Mouse (Mus musculus) heart, embryonic 11.5 days (tissue): ENCODE data around the gene Ndufb10. TPM values are rescaled to one million over a fixed set of nuclear protein-coding genes. Genes with fewer than 3 reads are reported as not detected.

ENCODE experiments used
- ATAC-seq: fragments of 200-750 bp; cut with Nextera tagmentation; replicated peaks from 2 replicates; pipeline ENCODE4 v1.8.0; 2017; ENCODE audit warnings: moderate library complexity; ENCODE audit not compliant: insufficient number of reproducible peaks, low FRiP score, low TSS enrichment
- H3K27ac ChIP-seq: fragments of 300-500 bp; sonication (generic); 2 replicates; pipeline ENCODE4 v1.5.1; 2014; ENCODE audit warnings: mild to moderate bottlenecking, low read depth, low read length
- H3K27me3 ChIP-seq: fragments of 300-500 bp; sonication (generic); 2 replicates; pipeline ENCODE4 v1.6.1; 2014; ENCODE audit warnings: mild to moderate bottlenecking, low read length, mixed read lengths; ENCODE audit not compliant: control insufficient read depth, insufficient read depth
- H3K36me3 ChIP-seq: fragments of 300-500 bp; sonication (generic); 2 replicates; pipeline ENCODE4 v1.6.1; 2014; ENCODE audit warnings: mild to moderate bottlenecking, low read length, moderate library complexity, mixed read lengths; ENCODE audit not compliant: control insufficient read depth, insufficient read depth
- H3K4me1 ChIP-seq: fragments of 300-500 bp; sonication (generic); 2 replicates; pipeline ENCODE4 v1.6.1; 2014; ENCODE audit warnings: low read length; ENCODE audit not compliant: control insufficient read depth, insufficient read depth
- H3K4me2 ChIP-seq: fragments of 300-500 bp; sonication (generic); 2 replicates; pipeline ENCODE4 v1.6.1; 2014; ENCODE audit warnings: mild to moderate bottlenecking, moderate library complexity
- H3K4me3 ChIP-seq: fragments of 300-500 bp; sonication (generic); 2 replicates; pipeline ENCODE4 v1.5.1; 2014; ENCODE audit warnings: low read depth, low read length
- H3K9ac ChIP-seq: fragments of 300-500 bp; sonication (generic); 2 replicates; pipeline ENCODE4 v1.6.1; 2014; ENCODE audit warnings: mild to moderate bottlenecking, low read depth, low read length, moderate library complexity
- H3K9me3 ChIP-seq: fragments of 300-500 bp; sonication (generic); replicated peaks from 2 replicates; pipeline ENCODE4 v1.6.1; 2016; ENCODE audit warnings: low read length; ENCODE audit not compliant: control insufficient read depth
- WGBS: fragments of 180-500 bp; shearing (Covaris S2); extraction: QIAGEN DNeasy Blood & Tissue Kit; methylation state at CpG from one replicate; pipeline ENCODE4 v1.1.7; 2014; ENCODE audit not compliant: insufficient replicate concordance; 5-methylcytosine and 5-hydroxymethylcytosine counted together
- polyA plus RNA-seq: library from polyadenylated mRNA; unstranded; fragments of >200 nt; fragmentation: Nextera tagmentation; extraction: Ambion mirVana; gene quantifications from 2 replicates; pipeline ENCODE4 v1.2.1, GENCODE M21; 2014

Gene Ndufb10
- polyA plus RNA-seq, 1 experiment from 2014 or later = 401 TPM

GRCm38 (mm10) chr17:24689251-24690081 is 34.8 kb downstream of the Ndufb10 start, which contains the start of gene Syngr3:
TSS of gene Syngr3 (minus strand) at chr17:24689955.
- peaks cover 45% of the 10 kb centered on the region for H3K27me3 ChIP-seq

GRCm38 (mm10) chr17:24687599-24687998 is 36.7 kb downstream of the Ndufb10 start:
- 16% methylated on average over 23 of the region's 23 CpGs for WGBS
- Histone ChIP-seq H3K9ac (peak overlapping the region; percentile 46; the same call in 1 of the 2 replicates), H3K27me3 (peaks cover 45% of the 10 kb centered on the region), H3K4me2 (peak overlapping the region; percentile 71), H3K9me3 (no peaks in the 10 kb centered on the region), H3K4me3 (peak overlapping the region; percentile 37), H3K4me1 (peaks cover 8% of the 10 kb centered on the region), H3K27ac (no peak overlapping the region), H3K36me3 (0 out of 2 replicates have a peak, but pooled peaks cover under 1% of the 10 kb centered on the region)
- ATAC-seq = no peak

More at GRCm38 (mm10) chr17:24689251-24690081, 34.8 kb downstream of the Ndufb10 start, which contains the start of gene Syngr3:
- no peak for ATAC-seq
- H3K36me3 ChIP-seq = 0 out of 2 replicates have a peak, but pooled peaks cover 5% of the 10 kb centered on the region
- H3K9ac ChIP-seq = peak within 1 kb of the TSS; percentile 47
- peak within 1 kb of the TSS; percentile 91 for H3K4me2 ChIP-seq
- no peak within 1 kb of the TSS for H3K27ac ChIP-seq
- no peaks in the 10 kb centered on the region for H3K9me3 ChIP-seq
- under 1% methylated on average over 55 of the region's 55 CpGs for WGBS
- H3K4me1 ChIP-seq = peaks cover 8% of the 10 kb centered on the region
- H3K4me3 ChIP-seq = peak within 1 kb of the TSS; percentile 64

- peaks cover 45% of the 10 kb centered on the region for H3K27me3 ChIP-seq
- no peaks in the 10 kb centered on the region for H3K9me3 ChIP-seq
- no peak overlapping the region for H3K27ac ChIP-seq
- WGBS = 2% methylated on average over 25 of the region's 25 CpGs
- H3K36me3 ChIP-seq = no peaks in the 10 kb centered on the region
- peak; percentile 74 for ATAC-seq
- peak overlapping the region; percentile 71 for H3K4me2 ChIP-seq
- peaks cover 8% of the 10 kb centered on the region for H3K4me1 ChIP-seq
- peak overlapping the region; percentile 46; the same call in 1 of the 2 replicates for H3K9ac ChIP-seq
- peak overlapping the region; percentile 37 for H3K4me3 ChIP-seq
These were observed 37.1 kb downstream of the Ndufb10 start for GRCm38 (mm10) chr17:24687146-24687595.

- Histone ChIP-seq H3K9me3 (no peaks in the 10 kb centered on the region), H3K9ac (no peak overlapping the region), H3K36me3 (no peaks in the 10 kb centered on the region), H3K4me2 (peak overlapping the region; percentile 38), H3K27ac (no peak overlapping the region), H3K4me3 (peak overlapping the region; percentile 16; the same call in 1 of the 2 replicates), H3K27me3 (peaks cover 45% of the 10 kb centered on the region), H3K4me1 (peaks cover 8% of the 10 kb centered on the region)
- 15% methylated on average over 16 of the region's 16 CpGs for WGBS
- ATAC-seq = no peak
These were observed 37.8 kb downstream of the Ndufb10 start for GRCm38 (mm10) chr17:24686514-24686913.

- WGBS = 88% methylated on average over 24 of the region's 24 CpGs
- Histone ChIP-seq H3K27ac (no peak overlapping the region), H3K4me3 (no peak overlapping the region), H3K27me3 (no peaks in the 10 kb centered on the region), H3K4me2 (no peak overlapping the region), H3K4me1 (peaks cover 4% of the 10 kb centered on the region; the same call in 1 of the 2 replicates), H3K36me3 (peaks cover 30% of the 10 kb centered on the region), H3K9ac (no peak overlapping the region), H3K9me3 (no peaks in the 10 kb centered on the region)
- no peak for ATAC-seq
These were observed 46.7 kb downstream of the Ndufb10 start for GRCm38 (mm10) chr17:24677500-24678080.

- no peak overlapping the region for H3K9ac ChIP-seq
- H3K27me3 ChIP-seq = no peaks in the 10 kb centered on the region
- peaks cover 30% of the 10 kb centered on the region for H3K36me3 ChIP-seq
- WGBS = 96% methylated on average over 5 of the region's 5 CpGs
- no peaks in the 10 kb centered on the region for H3K9me3 ChIP-seq
- H3K4me3 ChIP-seq = no peak overlapping the region
- ATAC-seq = no peak
- H3K4me2 ChIP-seq = no peak overlapping the region
- peaks cover 10% of the 10 kb centered on the region for H3K4me1 ChIP-seq
- no peak overlapping the region for H3K27ac ChIP-seq
These were observed 47.4 kb downstream of the Ndufb10 start for GRCm38 (mm10) chr17:24676877-24677276.

- Histone ChIP-seq H3K4me2 (no peak overlapping the region), H3K9ac (no peak overlapping the region), H3K4me1 (peaks cover 17% of the 10 kb centered on the region), H3K9me3 (no peaks in the 10 kb centered on the region), H3K27ac (no peak overlapping the region), H3K36me3 (peaks cover 27% of the 10 kb centered on the region), H3K27me3 (no peaks in the 10 kb centered on the region), H3K4me3 (no peak overlapping the region)
- WGBS = 66% methylated on average over 2 of the region's 2 CpGs
- no peak for ATAC-seq
These were observed 48.1 kb downstream of the Ndufb10 start for GRCm38 (mm10) chr17:24676187-24676586.

GRCm38 (mm10) chr17:24674277-24674676 is 50.0 kb downstream of the Ndufb10 start:
- H3K9ac ChIP-seq = peak overlapping the region; percentile 36; the same call in 1 of the 2 replicates
- H3K4me1 ChIP-seq = peaks cover 27% of the 10 kb centered on the region
- no peaks in the 10 kb centered on the region for H3K27me3 ChIP-seq

More at GRCm38 (mm10) chr17:24674277-24674676, 50.0 kb downstream of the Ndufb10 start:
- WGBS = 70% methylated on average over 7 of the region's 7 CpGs
- no peaks in the 10 kb centered on the region for H3K9me3 ChIP-seq
- H3K27ac ChIP-seq = no peak overlapping the region
- no peak overlapping the region for H3K4me3 ChIP-seq
- H3K4me2 ChIP-seq = no peak overlapping the region
- peaks cover 18% of the 10 kb centered on the region for H3K36me3 ChIP-seq
- no peak for ATAC-seq
